Mouse (Mus musculus) MEL (cell line): ENCODE results near the gene Gm10271. TPM values are rescaled to one million over a fixed set of nuclear protein-coding genes. Genes with fewer than 3 reads are reported as not detected.

ENCODE experiments used
- DNase-seq: peaks from one replicate; pipeline ENCODE4 v3.0.0; 2011; ENCODE audit warnings: low read depth, low spot score
- H3K27ac ChIP-seq: 2 replicates; pipeline ENCODE4 v1.5.1; 2012; ENCODE audit warnings: low read depth, mild to moderate bottlenecking, control low read depth, low read length, moderate library complexity; ENCODE audit not compliant: control insufficient read depth
- H3K27me3 ChIP-seq, 2 experiments: fragments of 150-350 bp in 1 of 2; sonication (generic) in 1 of 2; 2 replicates each; pipeline ENCODE4 v1.6.1; 2012; ENCODE audit warnings: low read length in 2 of 2, mild to moderate bottlenecking in 2 of 2, improper control_type of control experiment in 1 of 2, moderate library complexity in 1 of 2; ENCODE audit not compliant: insufficient read depth in 2 of 2, control insufficient read depth in 1 of 2
- H3K36me3 ChIP-seq, 2 experiments: 2 replicates each; pipeline ENCODE4 v1.6.1; 2012 to 2014; ENCODE audit warnings: low read length in 2 of 2, improper control_type of control experiment in 1 of 2, inconsistent platforms in 1 of 2, mild to moderate bottlenecking in 1 of 2; ENCODE audit not compliant: insufficient read depth in 2 of 2, control insufficient read depth in 1 of 2
- H3K4me1 ChIP-seq, 2 experiments: fragments of 150-350 bp in 1 of 2; sonication (generic) in 1 of 2; 2 replicates each; pipeline ENCODE4 v1.6.1; 2012; ENCODE audit warnings: low read length in 2 of 2, improper control_type of control experiment in 1 of 2, mild to moderate bottlenecking in 1 of 2; ENCODE audit not compliant: insufficient read depth in 2 of 2, control insufficient read depth in 1 of 2
- H3K4me3 ChIP-seq, 2 experiments: fragments of 150-350 bp in 1 of 2; sonication (generic) in 1 of 2; 2 replicates each; pipeline ENCODE4 v1.5.1; 2012; ENCODE audit warnings: low read depth in 2 of 2, low read length in 2 of 2, mild to moderate bottlenecking in 2 of 2, moderate library complexity in 2 of 2, control low read depth in 1 of 2, improper control_type of control experiment in 1 of 2; ENCODE audit not compliant: control insufficient read depth in 1 of 2, insufficient read depth in 1 of 2
- H3K79me2 ChIP-seq: 2 replicates; pipeline ENCODE4 v1.6.1; 2012; ENCODE audit warnings: mild to moderate bottlenecking, low read length, moderate library complexity; ENCODE audit not compliant: control insufficient read depth, poor library complexity, insufficient read depth
- H3K9ac ChIP-seq: 2 replicates; pipeline ENCODE4 v1.6.1; 2012; ENCODE audit warnings: low read depth, mild to moderate bottlenecking, control low read depth, low read length, moderate library complexity; ENCODE audit not compliant: control insufficient read depth, poor library complexity, severe bottlenecking
- H3K9me3 ChIP-seq: fragments of 150-350 bp; sonication (generic); replicated peaks from 2 replicates; pipeline ENCODE4 v1.6.1; 2012; ENCODE audit warnings: mild to moderate bottlenecking, low read length, improper control_type of control experiment, moderate library complexity; ENCODE audit not compliant: insufficient read depth
- BHLHE40 ChIP-seq: IDR thresholded peaks from 2 replicates; pipeline ENCODE4 v1.6.1; 2012; ENCODE audit warnings: low read depth, mild to moderate bottlenecking, inconsistent platforms, low read length, improper control_type of control experiment, borderline replicate concordance
- ELF1 ChIP-seq: IDR thresholded peaks from 2 replicates; pipeline ENCODE4 v1.6.1; 2014; ENCODE audit warnings: low read depth, mild to moderate bottlenecking, inconsistent platforms, low read length, improper control_type of control experiment, moderate library complexity
- HCFC1 ChIP-seq: IDR thresholded peaks from 2 replicates; pipeline ENCODE4 v1.6.1; 2012; ENCODE audit warnings: low read depth, mild to moderate bottlenecking, inconsistent platforms, low read length, improper control_type of control experiment, moderate library complexity
- JUND ChIP-seq: IDR thresholded peaks from 2 replicates; pipeline ENCODE4 v1.6.1; 2011; ENCODE audit warnings: low read depth, mild to moderate bottlenecking, improper control_type of control experiment, low read length
- KAT2A ChIP-seq: conservative IDR thresholded peaks from 2 replicates; pipeline ENCODE4 v1.6.1; 2012; ENCODE audit warnings: low read depth, low read length, improper control_type of control experiment, inconsistent platforms
- MAFK ChIP-seq: IDR thresholded peaks from 2 replicates; pipeline ENCODE4 v1.6.1; 2011; ENCODE audit warnings: low read depth, mild to moderate bottlenecking, low read length, improper control_type of control experiment, borderline replicate concordance
- MAX ChIP-seq: IDR thresholded peaks from 2 replicates; pipeline ENCODE4 v1.6.1; 2011; ENCODE audit warnings: low read length, improper control_type of control experiment
- MAZ ChIP-seq: IDR thresholded peaks from 2 replicates; pipeline ENCODE4 v1.6.1; 2012; ENCODE audit warnings: low read depth, mild to moderate bottlenecking, inconsistent platforms, low read length, improper control_type of control experiment
- MEF2A ChIP-seq: IDR thresholded peaks from 2 replicates; pipeline ENCODE4 v1.6.1; 2014; ENCODE audit warnings: low read depth, mild to moderate bottlenecking, inconsistent platforms, low read length, improper control_type of control experiment; ENCODE audit not compliant: poor library complexity, insufficient replicate concordance, severe bottlenecking; ENCODE audit errors: extremely low read depth
- MXI1 ChIP-seq: IDR thresholded peaks from 2 replicates; pipeline ENCODE4 v1.6.1; 2011; ENCODE audit warnings: mild to moderate bottlenecking, low read depth, low read length, improper control_type of control experiment
- NELFE ChIP-seq: IDR thresholded peaks from 2 replicates; pipeline ENCODE4 v1.6.1; 2011; ENCODE audit warnings: low read depth, low read length, improper control_type of control experiment
- RAD21 ChIP-seq: IDR thresholded peaks from 2 replicates; pipeline ENCODE4 v1.6.1; 2011; ENCODE audit warnings: mild to moderate bottlenecking, low read depth, low read length, improper control_type of control experiment
- RCOR1 ChIP-seq: IDR thresholded peaks from 2 replicates; pipeline ENCODE4 v1.6.1; 2012; ENCODE audit warnings: low read depth, mild to moderate bottlenecking, inconsistent platforms, low read length, improper control_type of control experiment
- TCF12 ChIP-seq: IDR thresholded peaks from 2 replicates; pipeline ENCODE4 v1.6.1; 2014; ENCODE audit warnings: low read depth, mild to moderate bottlenecking, inconsistent platforms, low read length, improper control_type of control experiment, moderate library complexity
- USF2 ChIP-seq, 2 experiments: IDR thresholded peaks; 2 replicates each; pipeline ENCODE4 v1.6.1; 2011 to 2012; ENCODE audit warnings: improper control_type of control experiment in 2 of 2, low read length in 2 of 2, borderline replicate concordance in 1 of 2, inconsistent platforms in 1 of 2, low read depth in 1 of 2, mild to moderate bottlenecking in 1 of 2; ENCODE audit not compliant: insufficient read depth in 1 of 2
- ZNF384 ChIP-seq: IDR thresholded peaks from 2 replicates; pipeline ENCODE4 v1.6.1; 2012; ENCODE audit warnings: low read depth, mild to moderate bottlenecking, inconsistent platforms, low read length, improper control_type of control experiment
- polyA plus RNA-seq, 2 experiments: library from polyadenylated mRNA; stranded (reverse) in 1 of 2; unstranded in 1 of 2; fragments of >175 nt in 1 of 2; fragments of >200 nt in 1 of 2; gene quantifications; 2 replicates each; pipeline versions ENCODE4 v1.2.1 to v1.2.4; 2012; ENCODE audit warnings: low replicate concordance in 2 of 2, low read depth in 1 of 2; ENCODE audit not compliant: insufficient read length in 2 of 2, insufficient read depth in 1 of 2, missing spikeins in 1 of 2
- total RNA-seq: library from RNA; depleted of rRNA; stranded (reverse); fragments of 300-350 nt; gene quantifications from 2 replicates; pipeline ENCODE4 v1.2.3, GENCODE M21; 2012

The Gm10271 gene
- total and polyA plus RNA-seq, 3 experiments: not detected

GRCm38 (mm10) chr10:116930936-116931335, 41.5 kb downstream of the Gm10271 start:
- H3K9ac ChIP-seq: no peak overlapping the region; the same call in 1 of the 2 replicates
- H3K79me2 ChIP-seq: no peaks in the 10 kb centered on the region
- TF ChIP-seq ELF1: no peak
- no peak for TF ChIP-seq USF2 (IDR thresholded peaks at IDR 0.05; ENCODE audit: borderline replicate concordance in 1 of 2, insufficient read depth in 1 of 2, low read depth in 1 of 2, low read length in 2 of 2)
- TF ChIP-seq MAX: no peak
- no peak for TF ChIP-seq BHLHE40
- no peak for TF ChIP-seq TCF12
- no peak for TF ChIP-seq KAT2A
- no peak for TF ChIP-seq RAD21
- TF ChIP-seq MXI1: no peak
- TF ChIP-seq ZNF384: no peak
- TF ChIP-seq MAFK: no peak
- no peak for TF ChIP-seq NELFE
- no peak for TF ChIP-seq MEF2A
- TF ChIP-seq JUND: no peak
- TF ChIP-seq MAZ: no peak
- TF ChIP-seq HCFC1: no peak
- H3K27ac ChIP-seq: peak overlapping the region; percentile 36; the same call in 1 of the 2 replicates
- peaks cover 0 to 9% of the 10 kb centered on the region in 2 experiments; a peak in 2 of 4 replicates for H3K4me1 ChIP-seq
- H3K36me3 ChIP-seq: peaks cover 10 to 13% of the 10 kb centered on the region in 2 experiments
- no peaks in the 10 kb centered on the region for H3K9me3 ChIP-seq
- H3K27me3 ChIP-seq: no peaks in the 10 kb centered on the region
- DNase-seq: no peak
- no peak overlapping the region for H3K4me3 ChIP-seq

GRCm38 (mm10) chr10:116930506-116930905, 41.9 kb downstream of the Gm10271 start:
- no peaks in the 10 kb centered on the region for H3K79me2 ChIP-seq
- peak overlapping the region; percentile 36; the same call in 1 of the 2 replicates for H3K27ac ChIP-seq
- peak; percentile 64 for DNase-seq
- no peaks in the 10 kb centered on the region for H3K9me3 ChIP-seq
- no peak overlapping the region; the same call in 1 of the 2 replicates for H3K9ac ChIP-seq
- H3K27me3 ChIP-seq: no peaks in the 10 kb centered on the region
- H3K4me1 ChIP-seq: peaks cover 0 to 9% of the 10 kb centered on the region in 2 experiments; a peak in 2 of 4 replicates
- H3K4me3 ChIP-seq: no peak overlapping the region
- H3K36me3 ChIP-seq: peaks cover 10 to 13% of the 10 kb centered on the region in 2 experiments
- TF ChIP-seq RCOR1 (no peak), MAX (no peak)
